Mouse (Mus musculus): ENCODE measurements at regions not wholly inside any gene's neighbourhood (a gene's known extent, or its start where the extent isn't known, plus 50 kb on each side); places are given as distances from the start of the nearest gene placed in this dataset.
A peak's percentile ranks its signal among the peaks of the same experiment; 100 is the strongest.
"Not testable (repeated sequence)": the region's sequence is repeated elsewhere in the genome, so short reads cannot be mapped to it uniquely, and the experiment has no call there.

DNA sequence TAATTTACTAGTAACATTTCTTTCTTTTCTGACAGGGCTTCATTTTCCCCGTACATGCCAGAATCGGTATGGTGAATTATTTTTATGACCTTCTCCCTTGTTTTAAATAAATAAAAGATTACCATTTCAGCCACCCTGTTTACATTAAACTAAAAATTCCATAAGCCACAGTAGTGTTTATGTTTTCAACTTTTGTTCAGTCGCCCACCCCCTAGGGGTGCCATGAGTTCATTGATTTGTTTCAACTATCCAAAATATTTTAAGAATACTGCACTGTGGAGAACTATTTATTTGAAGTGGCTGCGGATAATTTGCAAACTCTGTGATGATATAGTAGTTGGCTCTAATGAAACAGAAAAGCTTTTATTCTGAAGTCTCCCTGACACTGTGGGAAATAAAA, 132.9 kb downstream of the Tfec start:
- DNase-seq, result no peak

DNA sequence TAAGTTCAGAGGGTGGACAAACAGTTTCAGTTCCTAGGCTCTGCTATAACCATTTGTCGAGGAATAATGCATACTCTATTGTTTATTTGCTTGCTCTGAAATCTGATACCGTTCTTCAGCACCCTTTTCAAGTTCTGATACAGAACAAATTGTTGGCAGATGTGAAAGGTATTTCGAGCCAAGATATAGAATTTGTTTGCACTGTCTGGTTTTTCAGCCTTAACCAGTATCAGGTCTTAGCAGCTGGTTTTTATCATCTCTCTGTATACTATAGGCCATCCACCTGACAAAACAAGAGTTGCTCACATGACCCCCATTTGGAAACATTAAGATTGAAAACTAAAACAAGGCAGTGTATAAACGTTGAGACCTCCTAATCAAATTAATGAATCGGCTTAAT, 133.5 kb downstream of the Tfec start:
- DNase-seq, result no peak

DNA sequence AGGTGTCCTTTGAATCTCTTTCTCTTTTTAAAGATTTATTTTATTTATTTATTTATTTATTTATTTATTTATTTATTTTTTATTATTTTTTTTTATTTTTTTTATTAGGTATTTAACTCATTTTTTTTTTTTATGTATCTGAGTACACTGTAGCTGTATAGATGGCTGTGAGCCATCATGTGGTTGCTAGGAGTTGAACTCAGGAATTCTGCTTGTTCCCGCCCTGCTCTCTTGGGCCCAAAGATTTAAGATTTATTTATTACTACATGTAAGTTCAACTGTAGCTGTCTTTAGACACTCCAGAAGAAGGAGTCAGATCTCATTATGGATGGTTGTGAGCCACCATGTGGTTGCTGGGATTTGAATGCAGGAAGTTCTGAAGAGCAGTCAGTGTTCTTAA, 143.2 kb downstream of the Tfec start:
- not testable (repeated sequence) for DNase-seq

DNA sequence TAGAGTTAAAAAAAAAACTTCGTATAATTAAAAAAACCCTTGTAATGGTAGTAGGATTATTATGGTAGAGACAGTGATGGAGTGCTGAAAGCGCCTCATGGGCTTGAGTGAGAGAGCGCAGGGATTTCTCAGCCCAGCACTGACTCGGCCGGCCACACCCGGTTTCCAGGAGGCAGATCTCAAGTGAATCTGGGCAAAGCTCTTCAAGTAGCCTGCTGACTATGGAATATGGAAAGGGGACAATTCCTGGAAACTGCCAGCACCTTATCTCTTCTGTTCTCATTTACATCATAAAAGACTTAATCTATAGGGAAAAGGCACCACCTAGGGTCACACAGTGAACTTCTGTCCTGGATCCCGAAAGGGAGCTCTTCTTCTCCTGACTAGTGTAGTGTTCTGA, 165.1 kb downstream of the Tfec start:
- no peak for DNase-seq

DNA sequence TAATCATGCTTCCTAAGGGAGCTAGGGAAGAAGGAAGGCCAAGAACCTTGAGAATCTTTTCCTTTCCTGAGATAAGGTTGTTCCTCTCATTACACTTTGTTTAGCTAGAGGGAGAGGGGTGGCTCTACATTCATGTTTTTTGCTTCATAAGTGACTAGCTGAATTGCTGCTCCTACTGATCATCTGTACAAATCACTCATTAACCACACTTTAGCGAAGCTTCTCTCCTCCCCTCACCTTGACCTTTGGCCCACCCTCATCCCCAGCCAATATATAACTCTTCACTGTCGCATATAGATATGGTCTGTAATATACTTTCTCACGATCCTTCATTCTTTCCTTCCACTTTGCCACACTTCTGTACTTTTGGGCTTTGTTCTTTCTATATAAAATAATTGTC, 166.1 kb downstream of the Tfec start:
- no peak for DNase-seq

DNA sequence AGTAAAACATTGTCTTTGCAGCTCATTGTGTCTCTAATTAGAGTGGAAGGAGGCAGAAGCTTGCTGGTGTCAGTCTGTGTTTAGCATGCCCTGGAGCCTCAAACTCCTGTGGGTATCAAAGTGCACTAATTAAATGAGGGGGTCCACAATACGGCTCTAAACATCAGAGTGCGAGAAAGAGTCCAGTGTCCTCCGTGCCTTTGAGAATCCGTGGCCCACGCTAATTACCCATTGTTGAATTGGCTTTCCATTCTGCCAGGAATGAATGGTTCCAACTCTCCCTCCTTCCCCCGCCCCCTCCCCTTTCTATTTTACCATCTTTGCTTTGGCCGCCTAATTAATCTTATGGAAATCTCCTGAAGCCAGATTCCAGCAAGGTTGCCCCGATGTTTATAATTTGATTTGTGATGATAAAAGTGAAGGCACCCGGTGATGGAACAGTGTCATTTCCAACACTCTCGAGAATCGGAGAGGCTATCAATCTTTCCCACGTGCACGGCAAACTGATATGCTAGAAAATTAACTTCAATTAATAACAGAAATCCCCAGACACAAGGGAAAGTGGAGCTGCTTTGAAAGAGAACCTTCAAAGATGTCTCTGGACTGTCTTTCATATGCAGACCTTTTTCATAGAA, 170.9 kb downstream of the Tfec start:
- DNase-seq, result no peak

DNA sequence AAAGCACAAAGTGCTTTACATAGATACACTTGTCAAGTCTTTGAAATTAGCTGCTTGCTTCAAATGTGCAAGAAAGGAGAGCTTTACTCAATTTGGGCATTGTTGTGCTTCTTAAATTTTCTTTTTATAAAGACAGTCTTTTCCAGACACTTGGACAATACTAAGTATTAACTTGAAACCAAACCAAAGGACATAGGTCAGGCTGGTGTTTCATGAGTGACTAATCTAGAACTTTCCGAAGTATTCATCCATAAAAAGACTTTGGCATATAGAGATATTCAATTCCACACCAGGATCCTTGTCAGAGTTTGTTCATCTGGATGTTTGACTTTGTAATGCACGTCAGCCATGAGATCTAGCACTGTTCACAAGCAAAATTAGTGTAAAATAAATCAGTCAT, 173.0 kb downstream of the Tfec start:
- no peak for DNase-seq

DNA sequence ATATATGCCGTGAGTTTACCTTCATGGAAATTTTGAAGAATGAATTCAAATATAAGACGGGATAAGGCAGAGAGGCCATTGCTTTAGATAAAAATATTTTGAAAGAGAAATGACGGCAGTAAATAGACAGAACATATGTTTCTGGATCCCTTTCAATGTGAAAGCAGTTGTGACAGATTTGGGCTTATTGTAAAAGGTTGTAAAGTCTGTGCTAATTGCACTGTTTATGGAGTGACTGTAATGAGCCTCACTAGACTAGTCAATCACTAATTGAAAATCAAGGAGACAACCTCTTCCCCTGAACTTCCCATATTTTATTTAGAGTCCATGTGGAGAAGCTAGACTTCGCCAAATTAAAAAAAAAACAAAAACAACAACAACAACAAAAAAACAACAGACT, 193.7 kb downstream of the Tfec start:
- DNase-seq, result no peak

DNA sequence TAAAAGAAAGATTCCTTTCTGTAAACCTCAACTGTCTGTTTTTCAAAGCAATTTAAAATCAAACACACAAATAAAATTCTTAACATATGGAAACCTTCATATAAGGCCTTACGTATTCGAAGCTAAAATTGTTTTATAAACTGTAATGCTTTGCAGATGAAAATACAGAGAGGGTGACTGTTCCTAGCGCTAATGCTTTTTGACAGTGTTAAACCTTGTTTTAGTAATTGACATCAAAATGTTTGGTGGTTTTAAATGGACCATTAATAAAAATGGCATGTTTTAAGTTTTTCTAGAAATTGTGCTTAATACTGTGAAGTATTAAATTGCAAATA, 194.9 kb downstream of the Tfec start:
- DNase-seq, result no peak

DNA sequence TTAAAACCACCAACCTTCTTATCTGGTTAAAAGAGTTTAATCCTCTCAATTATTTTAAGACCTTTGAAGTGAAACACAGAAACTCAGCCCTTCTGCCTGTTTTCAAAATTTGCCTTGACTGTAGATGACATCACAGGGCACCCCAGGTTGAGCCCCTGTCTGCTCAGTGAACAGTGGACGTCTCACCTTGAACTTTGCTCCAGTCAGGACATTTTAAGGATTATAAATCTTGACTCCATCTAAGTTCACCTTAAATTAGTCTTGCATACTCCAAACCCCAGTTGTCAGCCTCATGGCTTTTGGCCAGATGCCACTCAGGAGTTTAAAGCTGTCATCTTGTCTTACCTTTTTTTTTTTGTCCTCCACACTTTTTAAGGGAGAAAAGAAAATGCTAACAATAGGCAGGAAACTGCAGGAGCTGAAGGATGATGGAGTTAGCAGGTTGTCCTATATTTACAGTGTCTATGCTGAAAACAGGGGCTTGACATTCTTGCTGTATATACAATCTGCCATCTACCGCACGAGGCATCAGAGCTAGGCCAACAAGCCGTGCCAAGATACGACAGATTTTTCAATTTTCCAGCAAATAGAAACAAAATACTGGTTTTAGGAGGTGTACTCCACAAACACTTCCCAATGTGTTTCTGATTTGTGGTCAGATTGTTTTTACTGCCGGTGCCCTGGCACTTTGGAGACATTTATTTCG, 195.4 kb downstream of the Tfec start:
- DNase-seq, result no peak

DNA sequence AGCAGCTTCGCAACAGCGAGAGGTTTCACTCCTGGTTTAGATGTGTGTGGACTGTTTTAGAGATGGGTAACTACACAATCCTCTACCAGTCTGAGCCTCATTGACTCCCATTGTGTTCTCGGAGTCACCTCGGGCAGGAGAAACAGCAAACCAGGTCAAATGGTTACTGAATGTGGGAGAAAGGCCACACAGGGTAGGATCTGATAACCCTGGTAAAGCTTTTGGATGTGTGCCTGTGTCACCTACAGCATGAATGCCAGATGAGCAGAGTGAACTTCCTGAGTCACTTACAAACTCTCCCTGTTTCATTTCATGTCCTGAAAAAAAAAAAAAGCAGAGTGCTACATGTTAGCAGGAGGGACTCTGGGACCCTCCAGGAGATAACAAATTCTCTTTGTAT, 201.0 kb downstream of the Tfec start:
- no peak for DNase-seq

DNA sequence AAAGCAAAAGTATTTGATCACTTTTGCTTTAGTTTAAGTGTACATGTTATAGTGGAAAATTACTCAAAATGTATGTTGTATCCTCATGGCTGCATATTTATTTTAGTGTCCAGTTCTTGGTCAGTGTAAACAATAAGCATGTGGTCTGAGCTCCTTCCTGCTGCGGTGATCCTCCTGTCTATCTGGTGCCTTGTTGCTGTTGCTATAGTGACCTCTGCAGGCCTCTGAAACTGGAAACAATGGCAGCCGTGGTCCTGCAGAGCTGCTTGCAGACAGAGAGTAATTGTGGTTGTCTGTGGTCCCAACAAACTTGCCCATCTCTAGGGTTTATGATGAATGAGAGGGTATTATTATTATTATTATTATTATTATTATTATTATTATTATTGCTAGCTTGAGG, 230.2 kb downstream of the Tfec start:
- peak in 1 of 2 experiments; percentile 1 for DNase-seq

DNA sequence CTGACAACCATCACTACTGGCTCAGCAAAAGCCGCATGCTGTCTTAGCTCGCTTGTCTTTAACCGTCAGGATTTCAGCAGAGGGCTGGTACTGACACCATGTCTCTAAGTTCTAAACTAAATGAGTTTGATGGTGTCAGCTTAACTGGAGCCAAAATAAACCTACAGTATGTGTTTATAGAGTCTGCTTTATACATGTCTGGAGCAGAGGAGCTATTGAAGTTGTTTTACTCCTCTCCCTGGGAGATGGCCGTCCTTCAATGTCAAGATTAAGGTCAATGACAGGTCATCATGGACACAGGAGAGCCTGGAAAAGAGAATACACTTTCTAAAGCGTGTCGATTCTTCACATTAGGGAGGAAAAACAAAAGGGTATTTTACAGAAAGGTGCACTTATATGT, 231.0 kb downstream of the Tfec start:
- no peak for DNase-seq

DNA sequence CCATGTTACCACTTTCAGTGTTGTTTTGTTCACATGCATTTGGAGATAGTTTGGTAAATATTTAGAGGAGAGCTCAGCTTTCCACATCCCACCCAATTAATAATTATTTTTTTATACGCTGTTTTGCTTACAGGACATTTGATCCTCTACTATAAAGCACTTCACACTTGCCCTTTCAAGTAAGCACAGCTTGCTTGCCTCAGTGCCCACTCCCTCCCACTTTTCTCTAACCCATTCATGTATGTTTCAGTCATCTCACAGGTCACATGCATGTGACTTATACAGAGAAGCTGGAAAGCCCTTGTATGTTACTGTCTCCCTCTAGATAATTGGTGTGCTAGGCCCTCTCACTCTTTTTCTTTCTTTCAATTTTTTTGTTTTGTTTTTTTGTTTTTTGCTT, 252.0 kb downstream of the Tfec start:
- DNase-seq, result no peak

DNA sequence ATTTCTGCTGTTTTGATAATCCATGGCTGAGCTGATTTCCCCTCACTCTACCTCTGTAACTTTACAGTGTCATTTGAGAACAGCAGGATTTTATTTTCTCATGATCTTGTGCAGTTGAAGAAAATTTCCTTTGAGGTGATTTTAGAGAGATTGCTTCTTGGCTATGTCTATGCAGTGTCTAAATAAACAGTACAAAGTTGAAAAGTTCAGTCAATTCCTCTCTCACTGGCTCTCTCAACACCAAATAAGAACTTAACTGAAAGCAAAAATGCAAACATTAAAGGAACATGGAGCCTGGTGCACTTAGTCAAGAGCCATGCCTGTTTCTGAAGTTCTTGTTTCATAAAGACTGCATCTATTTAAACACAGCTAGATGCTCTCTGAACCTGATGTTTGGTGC, 254.7 kb downstream of the Tfec start:
- no peak for DNase-seq

DNA sequence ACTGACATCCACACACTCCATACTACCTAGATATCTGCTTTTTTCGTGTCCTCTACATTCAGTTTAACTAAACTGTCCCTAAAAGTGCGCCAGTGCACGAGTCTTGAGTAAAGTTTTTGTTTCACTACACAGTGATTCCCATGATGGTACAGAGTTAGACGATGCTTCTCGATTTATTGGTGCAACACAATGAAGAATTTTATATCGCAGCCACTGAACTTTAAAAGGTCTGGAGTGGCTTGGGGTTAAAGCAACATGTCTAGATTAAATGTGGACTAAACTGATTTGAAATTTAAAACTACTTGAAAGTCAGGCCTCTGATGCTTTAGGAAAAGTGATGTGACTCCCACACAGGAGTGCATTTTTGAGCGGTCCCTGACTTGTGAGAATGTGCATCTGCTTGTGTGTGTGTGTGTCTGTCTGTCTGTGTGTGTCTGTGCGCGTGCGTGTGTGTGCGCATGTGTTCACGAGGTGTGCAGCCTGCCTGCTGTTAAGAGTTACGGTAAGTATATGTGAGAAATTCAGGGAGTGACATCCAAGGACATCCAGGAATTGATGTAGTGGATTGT, 261.4 kb downstream of the Tfec start:
- DNase-seq, result no peak

DNA sequence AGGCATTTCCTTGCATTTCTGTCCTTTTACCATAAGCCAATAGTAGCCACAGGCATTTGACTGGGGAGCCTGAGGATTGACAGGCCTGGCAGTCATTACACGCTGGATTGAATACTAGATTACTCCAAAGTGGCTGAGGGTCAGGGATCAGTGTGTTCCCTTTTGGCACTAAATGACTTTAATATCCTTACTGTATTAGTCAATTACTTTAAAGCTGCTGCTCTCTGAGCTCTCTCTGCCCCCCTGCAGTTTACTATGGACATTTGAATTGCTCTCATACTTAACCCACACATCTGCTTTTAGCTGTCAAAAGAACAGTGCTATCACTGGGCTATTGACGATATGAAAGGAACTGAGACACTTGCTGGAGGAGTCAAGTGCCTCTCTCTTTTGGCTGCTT, 262.1 kb downstream of the Tfec start:
- DNase-seq, result no peak

DNA sequence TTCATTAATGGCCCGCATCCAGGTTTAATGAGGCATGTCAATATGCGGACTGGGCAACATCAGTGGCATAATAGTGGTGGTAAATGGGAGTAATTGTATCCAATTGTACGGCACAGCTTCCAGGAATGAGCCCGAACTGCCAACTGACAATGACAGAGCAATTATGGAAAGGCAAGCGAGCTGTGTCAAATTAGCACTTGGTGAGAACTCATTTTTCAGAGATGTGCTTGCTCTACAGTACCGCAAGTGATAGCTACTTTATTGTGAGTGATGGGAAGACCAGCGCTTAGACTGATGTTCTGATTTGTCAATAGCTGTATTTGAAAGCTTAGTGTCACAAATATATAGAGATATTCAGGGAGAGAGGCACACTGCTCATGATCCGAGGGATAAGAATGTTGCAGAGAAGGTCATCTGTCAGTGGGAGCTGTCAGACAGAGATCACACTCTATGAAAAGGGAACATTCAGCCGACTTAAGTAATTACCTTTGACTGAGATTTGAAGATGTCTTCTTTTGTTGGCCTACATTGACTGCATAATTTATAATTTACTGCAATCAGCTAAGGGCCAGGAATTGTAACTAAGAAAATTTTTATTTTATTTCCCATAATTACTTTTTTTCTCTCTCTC, 290.7 kb downstream of the Tfec start:
- no peak for DNase-seq

DNA sequence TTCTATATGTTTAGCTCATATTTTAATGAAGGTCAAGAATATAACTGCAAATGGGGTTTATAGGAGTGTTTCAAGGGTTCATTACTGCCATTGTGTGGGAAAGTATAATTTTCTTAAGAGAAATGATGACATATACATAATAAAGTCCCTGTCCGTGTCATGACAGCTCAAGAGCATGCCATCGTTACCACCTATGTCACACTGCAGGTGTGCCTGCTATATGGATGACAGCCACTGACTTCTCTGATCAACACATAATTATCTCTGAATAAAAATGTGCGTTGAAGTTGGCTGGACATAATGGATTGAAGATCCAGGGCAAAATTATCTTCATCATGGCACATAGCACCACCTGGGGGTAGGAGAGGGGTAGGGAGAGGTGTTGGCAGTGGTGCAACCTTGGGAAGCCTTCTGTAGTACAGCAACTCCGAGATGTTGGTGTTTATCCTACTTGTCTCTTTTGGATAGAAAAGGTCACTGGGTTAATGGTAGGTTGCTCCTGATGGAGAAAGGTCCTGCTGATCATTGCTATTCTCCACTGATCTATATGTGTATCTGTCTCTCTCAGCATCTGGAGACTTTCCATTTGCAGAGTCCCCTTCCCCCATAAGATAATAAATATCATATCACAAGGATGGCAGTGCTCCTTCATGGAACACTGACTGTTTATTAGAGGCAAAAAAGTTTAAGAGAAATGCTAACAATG, 291.4 kb downstream of the Tfec start:
- DNase-seq, result no peak

DNA sequence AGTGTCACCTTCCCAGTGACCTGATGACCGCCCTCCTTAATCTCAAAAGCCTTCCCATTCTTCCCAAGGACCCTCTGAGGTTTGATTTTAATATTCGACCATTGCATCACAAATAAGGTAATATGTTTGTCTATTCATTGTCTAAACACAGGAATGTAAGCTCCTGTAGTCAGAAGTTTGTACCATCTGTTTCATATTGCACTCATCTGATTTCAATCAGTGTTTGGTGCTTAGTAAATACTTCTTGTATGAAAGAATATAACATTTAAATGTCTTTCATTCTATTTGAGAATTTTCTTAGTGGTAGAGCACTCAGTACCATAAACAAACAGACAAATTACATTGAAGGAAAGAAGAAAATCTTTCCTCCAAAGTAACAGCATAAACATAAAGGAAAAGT, 305.8 kb downstream of the Tfec start:
- no peak for DNase-seq

DNA sequence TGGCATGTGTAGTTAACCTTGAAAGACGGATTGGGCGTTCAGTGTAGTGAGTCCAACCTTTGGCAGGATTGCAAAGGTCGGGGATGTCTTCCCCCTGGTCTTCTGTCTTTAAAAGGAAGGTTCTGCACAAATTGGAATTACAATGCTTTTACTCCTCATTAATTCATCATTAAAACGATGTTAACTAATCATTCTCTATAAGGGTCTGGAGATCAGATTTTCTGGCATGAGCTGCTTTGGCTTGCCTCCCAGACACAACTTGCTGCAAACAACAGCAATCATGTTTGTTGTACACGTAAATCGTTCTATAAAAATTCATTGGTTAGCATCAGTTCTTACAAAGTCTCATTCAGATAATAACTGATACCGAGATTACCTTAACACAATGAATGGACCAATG, 315.9 kb downstream of the Tfec start:
- DNase-seq, result no peak

DNA sequence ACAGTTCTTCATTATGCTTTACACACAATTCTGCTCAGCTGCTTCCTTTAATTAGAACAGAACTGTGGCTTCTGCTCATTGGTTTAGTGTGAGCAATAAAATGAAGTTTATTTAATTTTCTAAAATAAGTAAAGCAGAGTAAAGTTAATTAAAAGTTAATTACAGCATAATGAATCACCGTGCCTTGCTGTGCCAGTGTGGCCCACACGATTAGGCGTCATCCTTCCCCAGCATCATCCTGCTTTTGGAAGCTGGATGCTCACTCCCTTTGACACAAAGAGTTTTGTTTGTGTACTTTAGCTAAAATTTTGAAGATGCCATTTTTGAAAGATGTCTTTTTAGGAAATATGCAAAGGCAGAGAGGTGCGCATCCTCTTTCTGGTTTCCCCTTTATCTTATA, 316.4 kb downstream of the Tfec start:
- DNase-seq, result no peak

DNA sequence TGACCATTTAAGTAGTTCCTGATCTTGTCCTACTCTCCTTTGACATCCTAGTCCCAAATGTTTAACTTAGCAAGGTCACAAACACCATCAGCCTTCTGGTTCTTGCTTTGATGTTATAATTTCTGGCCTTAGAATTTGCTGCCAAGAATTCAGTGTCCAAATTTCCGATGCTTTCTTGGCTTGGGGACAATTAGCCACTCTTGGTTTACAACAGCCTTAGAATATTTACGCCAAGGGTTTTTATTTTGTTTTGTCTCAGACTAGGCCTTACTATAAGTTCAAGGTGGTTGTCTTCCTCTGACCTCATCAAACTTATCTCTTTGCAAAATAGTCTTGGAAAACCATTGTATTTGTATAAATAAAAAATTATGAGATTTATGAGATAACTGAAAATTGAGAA, 322.4 kb downstream of the Tfec start:
- DNase-seq, result no peak

DNA sequence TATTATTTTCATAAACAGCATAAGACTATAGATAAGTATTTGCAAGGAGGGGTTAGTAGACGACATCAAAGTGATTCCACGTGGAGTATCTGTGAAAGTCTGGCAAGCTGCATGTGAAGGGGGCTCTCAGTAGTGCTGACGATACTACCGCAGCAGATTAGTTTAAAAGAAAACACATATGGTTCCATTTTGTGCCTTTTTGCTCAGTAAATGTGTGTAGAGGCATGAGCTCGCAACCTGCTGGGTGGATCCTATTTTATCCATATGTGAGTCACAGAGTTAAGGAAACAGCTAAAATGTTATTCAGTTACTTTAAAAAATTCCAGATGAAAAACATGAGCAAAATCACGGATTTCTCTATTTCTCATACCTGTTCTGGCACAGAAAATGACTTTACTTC, 325.4 kb downstream of the Tfec start:
- no peak for DNase-seq
